Mouse (Mus musculus) liver (tissue): Measurements from ENCODE around the gene Gm30191.

Source experiments
- DNase-seq: peaks from one replicate; pipeline ENCODE4 v3.0.0-alpha.2; 2020; ENCODE audit warnings: mixed read lengths

Gene Gm30191

DNA sequence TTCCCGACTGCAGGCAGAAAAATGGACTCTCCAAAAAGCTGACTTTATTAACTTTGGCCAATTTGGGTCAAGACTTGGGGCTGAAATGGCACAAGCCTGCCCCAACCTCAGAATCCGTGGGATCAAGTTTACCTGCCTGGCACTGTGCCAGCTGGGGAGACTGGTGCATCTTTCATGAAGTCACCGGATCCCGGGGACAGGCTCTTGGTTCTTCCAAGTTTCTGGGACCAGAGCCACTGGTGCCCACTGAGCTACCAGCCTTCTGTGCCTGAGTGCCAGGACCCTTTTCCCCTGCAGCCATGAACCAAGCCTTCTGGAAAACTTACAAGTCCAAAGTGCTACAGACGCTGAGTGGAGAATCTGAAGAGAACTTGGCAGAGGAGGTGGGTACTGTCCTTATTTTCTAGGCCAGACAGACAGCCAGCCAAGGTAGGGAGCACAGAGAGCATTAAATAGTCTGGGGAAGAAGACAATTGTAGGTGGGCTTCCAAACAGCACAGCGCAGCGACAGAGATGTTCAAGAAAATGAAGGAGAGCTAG, at the start of gene Gm30191:
Gene Gm30191, plus strand, starts transcription at position 217 of the 540 bp plus-strand sequence.
- DNase-seq: no peak

DNA sequence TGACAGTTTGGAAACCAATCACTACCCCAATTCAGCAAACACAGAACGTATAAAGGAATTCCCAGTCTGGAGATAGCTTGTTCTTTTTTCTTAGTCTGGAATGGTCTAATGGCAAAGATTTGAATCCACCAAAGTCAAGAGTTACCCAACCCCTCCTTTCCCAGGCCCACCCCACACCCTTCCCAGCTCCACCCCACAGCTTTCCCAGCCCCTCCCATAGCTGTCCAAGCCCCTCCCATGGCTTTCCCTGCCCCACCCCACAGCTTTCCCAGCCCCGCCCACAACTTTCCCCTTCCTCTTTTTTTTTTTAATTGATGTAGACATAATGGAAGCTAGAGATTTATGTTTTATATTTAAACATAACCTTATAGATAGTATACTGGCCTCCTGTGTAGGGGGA, 47.4 kb upstream of the Gm30191 start:
- no peak for DNase-seq

DNA sequence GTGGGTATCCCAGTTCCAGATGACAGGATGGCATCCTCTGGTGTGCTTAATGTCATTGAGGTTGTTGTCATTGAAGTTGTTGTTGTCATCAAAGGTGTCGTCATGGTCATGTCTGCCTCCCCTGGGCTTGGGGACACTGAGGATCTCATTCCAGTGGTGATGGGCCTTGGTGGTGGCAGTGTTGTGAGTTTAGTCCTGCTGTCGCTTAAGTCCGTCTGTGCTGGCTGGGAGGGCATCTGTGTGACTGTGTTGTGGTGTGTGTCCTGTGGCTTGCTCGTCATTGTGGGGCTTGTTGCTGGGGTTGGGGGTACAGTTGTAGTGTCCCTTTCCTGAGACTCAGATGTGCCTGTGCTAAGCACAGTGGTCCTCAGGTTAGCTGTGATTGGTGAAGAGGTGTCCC, 43.8 kb upstream of the Gm30191 start, which contains the start of gene Gm7534:
Gene Gm7534, minus strand, starts transcription at position 101 of the 400 bp plus-strand sequence.
- no peak for DNase-seq

DNA sequence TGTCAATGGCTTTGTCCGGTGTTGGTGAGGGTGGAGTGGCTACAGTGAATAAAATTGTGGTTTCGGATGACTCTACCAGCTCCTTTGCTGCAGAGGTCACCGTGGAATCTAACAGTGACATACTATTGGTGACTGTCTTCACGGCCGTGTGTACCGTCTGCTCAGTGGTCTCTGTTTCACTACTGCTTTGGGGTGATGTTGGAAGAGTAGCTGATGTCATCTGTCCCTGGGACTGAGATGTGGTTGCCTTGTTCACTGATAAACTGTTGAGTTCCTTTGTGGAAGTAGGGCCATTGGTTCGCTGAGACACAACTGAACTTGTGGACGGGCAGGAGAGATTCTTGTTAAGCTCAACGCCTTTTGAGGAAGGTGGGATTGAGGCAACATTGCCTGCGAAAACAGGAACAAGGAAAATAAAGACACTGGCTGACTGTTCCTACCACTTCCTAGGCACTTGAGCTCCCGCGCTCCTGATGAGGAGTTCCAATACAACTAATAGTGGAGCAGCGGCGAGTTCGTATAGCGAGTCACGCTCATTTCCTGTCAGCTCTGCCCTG, 43.3 kb upstream of the Gm30191 start:
- DNase-seq: no peak

DNA sequence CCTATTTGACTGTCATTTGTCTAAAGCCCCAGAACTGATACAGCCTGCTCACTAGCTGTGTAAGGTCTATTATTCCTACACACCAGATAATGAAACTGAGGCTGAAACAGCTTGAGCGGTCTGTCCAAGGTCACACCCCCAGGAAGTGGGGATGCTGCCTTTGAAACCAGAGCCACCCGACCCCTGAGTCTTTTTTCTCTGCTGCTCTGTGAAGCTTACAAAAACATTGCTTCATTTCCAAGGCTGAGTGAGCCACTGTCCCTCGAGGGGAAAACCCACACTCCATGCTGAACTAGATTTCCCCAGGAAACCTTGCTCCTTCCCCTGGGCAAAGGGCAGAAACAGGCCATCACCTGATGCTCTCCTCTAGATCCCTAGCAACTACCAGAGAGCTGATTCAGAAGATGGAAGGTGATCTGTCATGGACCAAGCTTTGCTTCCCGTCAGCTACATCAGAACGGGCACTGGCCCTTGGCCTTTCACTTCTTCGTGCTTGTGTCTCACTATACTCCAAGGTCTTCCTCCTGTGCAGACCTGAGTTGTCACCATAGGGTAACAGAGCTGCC, 40.2 kb upstream of the Gm30191 start:
- no peak for DNase-seq

DNA sequence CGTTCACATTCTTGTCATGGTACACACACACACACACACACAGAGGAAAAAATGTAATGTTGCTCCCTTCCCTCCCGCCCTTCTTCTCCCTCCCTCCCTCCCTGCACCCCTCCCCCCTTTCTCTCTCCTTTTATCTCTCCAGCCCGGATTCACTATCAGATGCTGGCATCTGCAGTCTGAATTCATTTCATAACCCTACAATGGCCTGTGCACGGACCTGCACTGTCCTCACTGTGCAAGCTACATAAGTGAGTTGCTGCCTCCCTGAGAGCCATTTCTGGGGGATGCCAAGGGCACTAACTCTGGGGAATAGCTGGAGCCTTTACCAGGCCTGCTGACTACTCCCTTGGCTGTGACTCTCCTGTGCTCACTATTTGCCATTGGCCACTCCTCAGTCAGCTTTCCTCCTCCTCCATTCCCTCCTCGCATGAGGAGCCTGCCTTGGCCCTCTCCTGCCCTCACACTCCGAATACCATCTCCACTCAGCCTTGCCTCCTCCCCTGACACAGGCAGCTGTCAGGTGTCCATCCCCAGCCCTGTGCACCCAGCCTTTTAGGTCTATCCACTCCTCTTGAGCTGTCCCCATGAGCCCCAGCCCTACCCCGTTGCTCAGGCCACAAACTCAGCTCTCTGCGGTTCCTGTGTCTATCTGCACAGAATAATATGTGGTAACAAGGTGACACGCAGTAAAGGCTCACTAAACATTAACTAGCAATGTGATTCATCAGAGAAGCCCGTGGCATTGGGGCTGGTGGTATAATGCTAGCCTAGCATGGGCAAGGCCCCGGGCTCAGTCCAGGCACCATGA, 23.7 kb upstream of the Gm30191 start:
- DNase-seq: no peak

DNA sequence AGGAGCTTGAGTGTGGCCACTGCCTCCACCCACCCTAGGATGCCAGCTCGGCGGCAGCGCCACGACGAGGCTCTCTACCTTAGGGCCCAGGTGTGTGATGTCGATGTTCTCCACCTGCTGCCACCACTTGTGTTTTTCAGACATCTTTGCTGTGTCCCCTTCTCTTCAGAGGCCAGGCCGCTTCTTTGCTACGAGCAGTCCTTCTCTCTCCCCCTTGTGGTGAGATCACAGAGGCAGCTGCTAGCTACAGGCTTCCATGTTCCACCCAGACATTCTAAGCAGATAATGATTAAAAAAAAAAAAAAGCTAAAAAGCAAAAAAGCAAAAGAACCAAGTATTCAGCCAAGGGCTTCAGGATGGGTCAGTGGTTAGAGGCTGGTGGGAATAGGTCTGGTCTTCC, 19.5 kb upstream of the Gm30191 start, which contains the start of gene Catsper4:
Gene Catsper4, minus strand, starts transcription at position 190 of the 400 bp plus-strand sequence.
- DNase-seq: no peak

DNA sequence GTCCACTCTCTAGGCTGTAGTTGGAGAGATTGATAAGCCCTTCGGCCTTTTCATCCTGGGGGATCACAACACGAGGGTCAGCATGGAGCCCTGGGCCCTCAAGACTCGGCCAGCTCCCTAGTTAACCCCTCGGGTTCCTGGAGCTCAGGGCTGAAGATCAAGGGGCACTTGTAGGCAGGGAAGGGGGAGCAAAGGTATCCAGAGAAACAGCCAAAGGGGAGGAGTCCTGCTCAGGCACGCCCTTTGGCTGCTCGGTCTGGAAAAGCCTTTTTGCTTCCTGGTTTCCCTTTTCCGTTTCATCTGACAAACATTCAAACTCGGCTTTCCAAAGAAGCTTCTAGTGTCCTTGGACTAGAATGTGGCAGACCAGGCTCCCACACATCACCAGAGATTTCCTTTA, 16.3 kb upstream of the Gm30191 start:
- no peak for DNase-seq

DNA sequence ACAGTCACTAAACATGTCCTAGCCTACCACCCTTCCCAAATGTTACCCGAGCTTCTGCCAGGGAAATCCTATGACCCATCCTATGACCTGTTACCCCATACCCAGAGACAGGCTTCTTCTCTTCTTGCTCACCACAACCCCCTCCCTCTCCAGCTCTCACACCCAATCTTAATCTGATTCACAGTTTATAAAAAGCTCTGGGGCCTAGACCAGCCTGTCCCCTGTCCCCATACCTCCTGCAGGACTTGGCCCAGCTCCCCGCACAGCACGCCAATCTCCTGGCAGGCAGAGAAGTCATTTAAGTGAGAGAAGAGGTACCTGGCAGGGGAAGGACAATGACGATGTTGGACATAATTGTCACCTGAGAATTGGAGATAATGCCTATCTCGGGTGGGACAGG, 11.9 kb upstream of the Gm30191 start:
- DNase-seq: no peak

DNA sequence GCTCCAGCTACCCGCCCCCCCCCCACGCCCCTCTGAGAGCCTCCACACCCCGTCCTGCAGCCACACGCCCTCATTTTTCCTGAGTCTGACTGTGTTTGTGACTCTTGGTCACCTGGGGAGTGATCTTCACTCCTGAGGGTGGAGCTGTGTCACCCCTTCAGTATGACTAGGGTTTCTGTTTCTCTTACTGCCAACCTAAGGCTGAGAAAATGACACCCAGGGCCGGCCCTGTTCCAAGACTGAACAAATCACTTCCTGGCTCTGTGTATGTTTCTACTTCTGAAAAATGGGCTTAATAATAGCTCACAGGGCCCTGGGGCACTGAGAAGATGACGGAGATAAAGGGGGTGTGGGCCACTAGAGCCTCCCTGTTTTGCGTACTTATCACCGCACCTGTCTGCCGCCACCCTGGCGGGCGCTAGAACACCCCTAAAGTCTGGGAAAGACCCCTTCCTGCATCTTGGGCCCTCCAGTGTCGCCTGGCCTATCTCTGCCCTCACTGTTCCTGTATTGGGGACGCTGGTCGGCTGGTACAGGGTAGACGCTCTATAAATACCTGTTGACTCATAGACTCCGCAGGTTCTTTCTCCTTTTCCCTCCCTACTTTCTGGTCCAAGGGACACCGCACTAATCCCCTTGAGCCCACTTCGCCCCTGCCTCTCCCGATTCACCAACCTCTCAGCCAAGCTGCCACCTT, 9.0 kb upstream of the Gm30191 start:
- no peak for DNase-seq

DNA sequence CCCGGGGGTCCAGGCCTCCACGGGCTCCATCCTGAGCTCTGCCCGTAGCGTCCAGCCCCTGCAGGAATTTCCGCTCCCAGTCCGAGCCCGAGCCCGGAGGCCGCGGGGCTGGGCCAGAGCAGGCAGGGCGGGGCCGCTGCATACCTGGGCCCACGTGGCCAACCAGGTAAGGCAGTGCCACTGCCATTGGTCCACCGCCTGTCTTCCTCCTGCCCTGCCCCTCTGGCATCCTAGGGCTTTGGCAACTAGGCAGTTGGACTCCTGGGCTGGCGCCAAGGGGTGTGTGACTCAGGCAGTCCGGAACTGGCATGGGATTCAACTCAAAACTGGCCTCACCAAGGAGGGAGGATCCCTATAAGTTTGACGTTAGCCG, 8.5 kb upstream of the Gm30191 start, which contains the start of gene Cnksr1:
Gene Cnksr1, minus strand, starts transcription at position 121 of the 373 bp plus-strand sequence.
- DNase-seq: no peak

DNA sequence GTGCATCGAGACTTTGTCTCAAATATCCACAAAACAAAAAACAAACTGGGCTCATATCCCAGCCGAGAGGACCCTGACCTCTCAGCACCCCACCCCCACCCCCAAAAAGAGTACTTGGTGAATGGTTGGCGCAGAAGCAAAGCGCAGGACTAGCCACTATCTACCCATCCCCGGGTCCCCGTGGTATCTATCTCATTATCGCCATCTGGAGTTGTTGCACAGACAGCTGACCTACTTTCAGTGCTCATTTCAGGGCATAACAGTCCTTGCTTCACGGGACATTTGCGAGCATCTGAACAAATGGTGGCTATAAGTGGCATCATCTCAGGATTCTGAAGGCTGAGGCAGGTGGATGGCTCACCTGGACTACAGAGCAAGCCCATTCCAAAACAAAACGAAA, 8.0 kb upstream of the Gm30191 start:
- no peak for DNase-seq

DNA sequence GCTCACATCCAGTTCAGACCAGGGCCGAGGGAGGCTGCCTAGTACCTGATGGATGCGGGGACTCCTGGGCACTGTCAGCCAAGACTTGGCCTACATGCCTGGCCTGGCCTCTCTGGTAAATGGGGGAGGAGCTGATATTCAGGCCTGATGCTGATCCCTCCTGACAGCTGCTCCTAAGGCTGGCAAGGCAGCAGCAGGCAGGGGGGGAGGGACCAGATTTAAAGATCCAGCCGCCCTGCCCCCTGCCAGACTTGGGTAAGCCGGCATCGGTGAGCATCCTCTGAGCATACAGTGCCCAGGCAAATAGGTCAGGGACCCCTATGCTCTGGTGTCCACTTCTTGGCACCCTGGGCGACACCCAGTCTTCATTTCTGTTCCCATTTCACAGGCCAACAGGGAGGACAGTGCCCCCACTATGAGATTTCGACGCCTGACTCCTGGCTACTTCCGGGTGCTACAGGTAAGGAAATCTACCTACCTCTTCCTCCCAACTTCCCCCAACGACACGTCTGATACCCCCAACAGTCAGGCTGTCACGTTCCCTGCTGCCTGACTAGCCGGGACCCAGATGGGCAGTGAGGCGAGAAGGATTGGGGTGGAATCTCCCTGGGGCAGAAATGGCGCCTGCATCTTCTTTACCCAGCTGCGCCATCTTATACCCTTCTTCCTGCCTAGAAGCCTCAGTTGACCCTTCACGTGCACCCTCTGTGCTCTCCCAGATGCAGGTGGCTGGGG, 3.1 kb upstream of the Gm30191 start, which contains the start of gene E130218I03Rik:
Gene E130218I03Rik, plus strand, starts transcription at position 147 of the 735 bp plus-strand sequence.
- no peak for DNase-seq

DNA sequence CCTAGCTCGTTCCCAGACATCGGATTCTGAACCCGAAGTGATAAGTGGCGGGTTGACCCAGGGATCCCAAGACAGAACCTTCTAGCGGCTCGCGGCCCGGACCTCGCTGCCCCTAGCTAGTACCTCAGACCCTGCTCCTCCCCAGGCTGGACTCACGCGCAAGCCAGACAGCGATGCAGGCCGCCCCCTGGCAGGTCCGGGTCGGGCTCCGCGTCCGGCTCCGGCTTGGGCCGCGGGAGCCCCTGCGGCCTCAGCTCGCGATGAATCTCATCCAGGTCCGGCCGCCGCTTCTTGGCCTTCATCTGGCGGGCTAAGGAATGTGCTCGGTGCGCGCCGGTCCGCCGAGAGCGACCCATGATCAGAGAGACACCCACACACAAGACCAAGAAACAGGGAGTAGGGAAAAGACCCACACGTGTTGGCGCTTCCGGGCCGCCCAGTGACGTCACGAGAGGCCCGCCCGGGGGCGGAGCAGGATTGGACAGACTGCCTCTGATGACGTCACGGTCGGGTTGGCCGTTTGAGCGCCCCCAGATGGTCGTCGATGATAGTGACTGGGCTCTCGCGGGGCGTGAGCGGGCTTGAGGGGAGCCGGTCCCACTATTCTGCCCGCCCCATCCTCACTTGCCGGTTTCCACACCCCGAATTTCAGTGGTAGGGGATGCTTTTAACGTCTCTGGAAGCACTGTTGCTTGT, 1.4 kb upstream of the Gm30191 start, which contains the start of gene Zfp593:
Gene Zfp593, minus strand, starts transcription at position 445 of the 696 bp plus-strand sequence.
- peak; percentile 95 for DNase-seq

DNA sequence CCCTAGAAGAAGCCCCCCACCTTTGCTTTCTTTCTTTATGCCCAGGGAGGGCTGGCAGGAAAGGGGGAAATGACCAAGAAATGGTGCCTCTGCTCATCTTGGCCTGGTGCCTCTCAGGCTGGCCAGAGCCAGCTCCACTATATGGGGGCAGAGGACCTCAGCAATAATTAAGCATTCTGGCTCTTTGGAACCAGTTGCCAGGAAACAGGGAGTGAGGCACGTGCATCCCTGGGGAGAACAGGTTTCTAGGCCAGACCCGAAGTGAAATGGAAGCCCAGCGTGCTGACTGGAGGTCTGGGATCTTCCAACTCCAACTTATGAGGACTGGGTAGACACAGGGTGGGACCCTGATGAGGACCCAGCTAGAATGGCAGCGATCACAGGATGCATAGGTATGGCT, 479 bp upstream of the Gm30191 start:
- DNase-seq: no peak

DNA sequence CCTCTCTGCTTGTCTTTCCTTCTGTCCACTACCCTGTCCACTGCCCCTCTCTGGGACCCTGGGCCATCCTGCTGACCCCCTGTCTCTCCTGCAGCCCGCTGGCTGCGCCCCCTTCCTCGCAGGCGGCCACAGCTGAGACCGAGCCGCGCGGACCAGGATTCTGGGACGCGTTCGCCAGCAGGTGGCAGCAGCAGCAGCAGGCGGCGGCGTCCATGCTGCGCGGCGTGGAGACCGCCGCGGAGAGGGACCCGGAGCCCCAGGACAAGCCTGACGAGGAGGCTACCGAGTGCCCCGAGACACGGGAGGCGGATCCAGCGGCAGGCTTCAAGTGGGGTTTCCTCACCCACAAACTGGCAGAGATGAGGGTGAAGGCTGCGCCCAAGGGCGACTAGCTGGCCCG, 2.9 kb downstream of the Gm30191 start:
- peak; percentile 67 for DNase-seq

DNA sequence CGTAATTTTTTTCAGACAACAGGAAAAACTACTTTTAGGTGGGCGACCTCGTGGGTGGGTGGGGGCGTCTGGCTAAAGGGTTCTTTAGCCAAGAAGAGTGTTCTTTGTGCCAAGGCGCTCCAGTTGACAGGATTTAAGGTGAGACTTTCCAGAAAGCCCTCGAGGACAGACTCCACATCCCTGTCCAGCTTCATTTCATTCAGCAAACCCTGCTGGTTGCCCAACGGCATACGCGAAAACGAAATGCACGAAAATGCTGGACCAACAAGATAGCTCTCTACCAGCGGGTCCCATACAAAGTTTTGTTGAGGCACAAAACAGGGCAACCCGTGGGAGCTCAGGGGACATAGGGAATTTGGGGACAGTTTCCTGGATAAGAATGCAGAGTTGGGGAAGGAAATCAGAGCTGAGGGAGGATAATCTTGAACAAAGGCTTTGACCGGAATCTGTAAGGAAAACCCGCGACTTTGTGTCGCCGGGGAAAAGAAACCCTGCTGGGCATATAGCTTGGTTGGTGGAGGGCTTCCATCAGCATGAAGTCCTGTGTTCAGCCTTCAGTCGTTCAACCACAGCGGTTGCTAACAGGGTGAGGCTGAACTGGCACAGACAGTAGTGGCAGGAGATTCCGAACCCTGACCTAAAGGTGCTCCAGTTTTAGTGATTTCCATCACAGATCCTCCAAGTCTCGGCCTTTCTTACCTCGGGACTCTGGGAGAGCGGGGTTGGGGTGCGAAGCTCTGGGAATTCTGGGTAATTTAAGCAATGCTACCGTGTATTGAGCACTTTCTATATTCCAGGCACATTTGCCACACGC, 3.6 kb downstream of the Gm30191 start:
- DNase-seq: no peak

DNA sequence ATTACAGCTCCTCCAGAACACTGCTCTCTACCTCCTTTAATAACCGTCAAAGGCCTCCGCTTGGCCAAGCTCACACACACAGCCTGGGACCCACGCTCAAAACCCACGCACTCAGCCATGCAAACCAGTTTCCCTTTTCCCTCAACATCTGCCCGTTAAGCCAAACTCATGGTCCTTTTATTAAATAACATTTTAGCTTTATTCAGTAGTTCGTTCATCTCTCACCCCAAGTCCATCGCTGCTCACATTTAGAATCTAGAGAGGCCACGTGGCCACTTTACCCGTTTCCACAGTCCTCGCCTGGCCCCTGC, 4.2 kb downstream of the Gm30191 start:
- DNase-seq: no peak

DNA sequence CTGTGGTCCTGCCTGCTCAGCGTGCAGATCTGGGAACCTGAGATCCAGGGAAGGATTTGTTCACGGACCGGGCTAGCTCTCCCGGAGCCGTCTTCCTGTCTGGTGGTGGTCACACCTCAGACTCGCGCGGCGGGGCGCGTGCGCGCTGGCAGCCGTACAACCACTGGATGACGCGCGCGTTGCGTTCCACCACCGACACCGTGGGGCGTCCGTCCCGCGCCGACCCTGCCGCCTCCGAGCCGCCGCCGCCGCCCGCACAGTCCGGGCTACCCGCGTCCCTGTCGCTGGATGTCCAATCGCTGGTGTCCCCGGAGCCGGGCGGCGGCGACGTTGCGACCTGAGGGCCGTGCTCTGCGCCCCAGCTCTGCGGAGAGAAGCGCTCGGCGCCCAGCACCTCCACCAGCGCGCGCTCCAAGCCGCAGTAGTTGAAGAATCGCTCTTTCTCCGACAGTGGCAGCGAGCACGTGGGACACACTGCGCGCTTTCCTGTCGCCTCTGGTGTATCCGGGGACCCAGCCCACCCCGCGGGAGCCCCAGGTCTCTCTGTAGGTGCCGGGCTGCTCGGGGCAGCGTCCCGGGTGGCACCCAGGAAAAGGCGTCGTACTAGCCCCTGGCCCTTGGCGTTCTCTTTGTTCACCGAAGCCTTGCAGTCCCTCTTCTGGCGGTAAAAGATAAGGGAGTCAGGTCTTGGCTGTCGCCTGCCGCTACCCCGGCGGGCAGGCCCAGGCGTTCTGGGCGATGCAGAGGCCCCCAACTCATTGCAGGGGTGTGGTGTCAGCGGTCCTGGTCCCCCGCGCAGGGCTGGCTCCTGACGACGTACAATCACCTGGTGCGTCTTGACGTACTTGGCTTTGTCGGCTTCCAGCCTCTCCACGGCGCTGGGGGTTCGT, 4.8 kb downstream of the Gm30191 start:
- peak; percentile 36 for DNase-seq
